8 mouse cellular contexts compared by ENCODE assay signal in genomic region chr10:51405141-51405540, GRCm38 (mm10).
DNase-seq lines count a peak whose midpoint lies in the region; ATAC-seq and TF ChIP-seq lines count a peak whose summit lies in the region.
"Had no signal": no experiment of that assay in that cellular context is flagged by ENCODE, and none has a peak within 500 bp of the region (broad histone marks: within the 10 kb centered on the region; RNA-seq: fewer than 3 reads in every experiment).

No protein-coding gene starts in this region.

- H3K4me3 ChIP-seq in lung, embryonic 14.5 days (ENCODE audit: low read depth, low read length) = no peak overlapping the region
- H3K4me3 ChIP-seq: limb, embryonic 15.5 days had no signal

- peak; percentile 81 for TF ChIP-seq CTCF in lung, embryonic 14.5 days (IDR thresholded peaks at IDR 0.05; ENCODE audit: low read depth)

- H3K27me3 ChIP-seq in lung, embryonic 14.5 days (ENCODE audit: insufficient read depth, low read length) = no peaks in the 10 kb centered on the region
- H3K27me3 ChIP-seq: limb, embryonic 15.5 days had no signal

- peak; percentile 69; the same call in 1 of the 2 replicates for ATAC-seq in lung, embryonic 14.5 days (ENCODE audit: insufficient read depth)

- intact Hi-C loops in gastrocnemius, postnatal 14 days (cut with DNase I; ENCODE audit: low total_unique reads) = no loop called here

- no peaks in the 10 kb centered on the region for H3K4me1 ChIP-seq in lung, embryonic 14.5 days (ENCODE audit: insufficient read depth)
- H3K4me1 ChIP-seq: limb, embryonic 15.5 days had no signal

- H3K4me2 ChIP-seq in lung, embryonic 14.5 days = no peak overlapping the region
- H3K4me2 ChIP-seq: limb, embryonic 15.5 days had no signal

- no peaks in the 10 kb centered on the region for H3K36me3 ChIP-seq in lung, embryonic 14.5 days (ENCODE audit: insufficient read depth)
- H3K36me3 ChIP-seq: limb, embryonic 15.5 days had no signal

- H3K9ac ChIP-seq in lung, embryonic 14.5 days = no peak overlapping the region
- H3K9ac ChIP-seq: limb, embryonic 15.5 days had no signal

- DNase-seq in CD4-positive, CD25-positive, alpha-beta regulatory T cell, adult 2 months (ENCODE audit: low read depth, low spot score) = peak; percentile 60
- peak; percentile 55 for DNase-seq in MN1 (ENCODE audit: low spot score)
- peak; percentile 41 to 48 for DNase-seq in cerebellum, postnatal 36 days
- DNase-seq in gastrocnemius, postnatal 14 days = peak; percentile 22
- peak; percentile 75 to 76 for DNase-seq in kidney, postnatal 4 days
- peak; percentile 92 for DNase-seq in lung, embryonic 14.5 days
- peak; percentile 9 for DNase-seq in retina, adult 2 months (ENCODE audit: low read depth, low spot score)

- 6% methylated on average over 9 of the region's 9 CpGs for WGBS in lung, embryonic 14.5 days

- H3K27ac ChIP-seq in lung, embryonic 14.5 days (ENCODE audit: low read depth) = no peak overlapping the region
- H3K27ac ChIP-seq: limb, embryonic 15.5 days had no signal

- H3K9me3 ChIP-seq in lung, embryonic 14.5 days (ENCODE audit: low read depth, low read length) = no peaks in the 10 kb centered on the region
- H3K9me3 ChIP-seq: limb, embryonic 15.5 days had no signal

Comparison
In these comparisons a context has a peak if more than half of its experiments do, and no peak if none do; other contexts are left out.
1. DNase-seq: peak in every context shown above with its lines; median percentile 92 in lung, embryonic 14.5 days; 76 in kidney, postnatal 4 days; 60 in CD4-positive, CD25-positive, alpha-beta regulatory T cell, adult 2 months; 55 in MN1; 44 in cerebellum, postnatal 36 days; 22 in gastrocnemius, postnatal 14 days; 9 in retina, adult 2 months.